Mouse (Mus musculus): ENCODE data around the gene Gpr6. TPM values are rescaled to one million over a fixed set of nuclear protein-coding genes. Genes with fewer than 3 reads are reported as not detected.

The Gpr6 gene
- polyA plus RNA-seq, 1 experiment from 2014 or later, result not detected

- WGBS, result 83% methylated on average over 6 of the region's 6 CpGs
- no peaks in the 10 kb centered on the region for H3K27me3 ChIP-seq
- no peak overlapping the region for H3K9ac ChIP-seq
- H3K4me2 ChIP-seq, result no peak overlapping the region
- H3K9me3 ChIP-seq, result no peaks in the 10 kb centered on the region
- H3K36me3 ChIP-seq, result no peaks in the 10 kb centered on the region
- no peak for ATAC-seq (ENCODE audit: borderline replicate concordance, extremely low read depth, low FRiP score, low TSS enrichment)
- no peak overlapping the region for H3K27ac ChIP-seq
- H3K4me3 ChIP-seq, result no peak overlapping the region
- no peaks in the 10 kb centered on the region for H3K4me1 ChIP-seq
Measured at GRCm38 (mm10) chr10:41038476-41038875, 33.6 kb downstream of the Gpr6 start.

GRCm38 (mm10) chr10:41037722-41038121 lies 34.4 kb downstream of the Gpr6 start:
- Histone ChIP-seq H3K4me1 (no peaks in the 10 kb centered on the region), H3K9me3 (no peaks in the 10 kb centered on the region), H3K4me3 (no peak overlapping the region), H3K9ac (no peak overlapping the region), H3K36me3 (no peaks in the 10 kb centered on the region), H3K4me2 (no peak overlapping the region), H3K27ac (no peak overlapping the region), H3K27me3 (no peaks in the 10 kb centered on the region)
- 62% methylated on average over 8 of the region's 8 CpGs for WGBS
- ATAC-seq (ENCODE audit: borderline replicate concordance, extremely low read depth, low FRiP score, low TSS enrichment), result no peak

GRCm38 (mm10) chr10:41032811-41033210 lies 39.3 kb downstream of the Gpr6 start:
- ATAC-seq (ENCODE audit: borderline replicate concordance, extremely low read depth, low FRiP score, low TSS enrichment), result no peak
- no peak overlapping the region for H3K4me2 ChIP-seq
- H3K4me3 ChIP-seq, result no peak overlapping the region
- no peaks in the 10 kb centered on the region for H3K27me3 ChIP-seq
- H3K9ac ChIP-seq, result no peak overlapping the region
- H3K36me3 ChIP-seq, result no peaks in the 10 kb centered on the region
- H3K9me3 ChIP-seq, result no peaks in the 10 kb centered on the region
- no peak overlapping the region for H3K27ac ChIP-seq
- 66% methylated on average over 7 of the region's 7 CpGs for WGBS
- H3K4me1 ChIP-seq, result no peaks in the 10 kb centered on the region

GRCm38 (mm10) chr10:41024860-41025259 lies 47.2 kb downstream of the Gpr6 start:
- no peaks in the 10 kb centered on the region for H3K27me3 ChIP-seq
- ATAC-seq (ENCODE audit: borderline replicate concordance, extremely low read depth, low FRiP score, low TSS enrichment), result no peak

GRCm38 (mm10) chr10:41024406-41024805 lies 47.7 kb downstream of the Gpr6 start:
- Histone ChIP-seq H3K4me3 (no peak overlapping the region), H3K4me2 (no peak overlapping the region), H3K4me1 (no peaks in the 10 kb centered on the region), H3K9me3 (no peaks in the 10 kb centered on the region), H3K27ac (no peak overlapping the region), H3K27me3 (no peaks in the 10 kb centered on the region), H3K9ac (no peak overlapping the region), H3K36me3 (no peaks in the 10 kb centered on the region)
- WGBS, result 18% methylated on average over 1 of the region's 1 CpGs
- ATAC-seq (ENCODE audit: borderline replicate concordance, extremely low read depth, low FRiP score, low TSS enrichment), result no peak

More at GRCm38 (mm10) chr10:41024860-41025259, 47.2 kb downstream of the Gpr6 start:
- 14% methylated on average over 1 of the region's 1 CpGs for WGBS
- H3K9me3 ChIP-seq, result no peaks in the 10 kb centered on the region
- no peak overlapping the region for H3K9ac ChIP-seq
- no peak overlapping the region for H3K4me2 ChIP-seq
- no peaks in the 10 kb centered on the region for H3K4me1 ChIP-seq
- no peaks in the 10 kb centered on the region for H3K36me3 ChIP-seq
- no peak overlapping the region for H3K27ac ChIP-seq
- no peak overlapping the region for H3K4me3 ChIP-seq

- WGBS, result 89% methylated on average over 4 of the region's 4 CpGs
- no peak for ATAC-seq (ENCODE audit: borderline replicate concordance, extremely low read depth, low FRiP score, low TSS enrichment)
- no peak overlapping the region for H3K27ac ChIP-seq
- no peak overlapping the region for H3K4me2 ChIP-seq
- H3K9ac ChIP-seq, result no peak overlapping the region
- H3K36me3 ChIP-seq, result no peaks in the 10 kb centered on the region
- no peaks in the 10 kb centered on the region for H3K4me1 ChIP-seq
- no peaks in the 10 kb centered on the region for H3K9me3 ChIP-seq
- H3K27me3 ChIP-seq, result no peaks in the 10 kb centered on the region
- no peak overlapping the region for H3K4me3 ChIP-seq
Measured at GRCm38 (mm10) chr10:41022226-41022625, 49.9 kb downstream of the Gpr6 start.

Other genes with a start within 250 kb of the Gpr6 start
- gene Cdc40, start 189.0 kb downstream of the Gpr6 start, polyA plus RNA-seq (2015; fragmentation: Nextera tagmentation; extraction: Ambion mirVana), result 30.5 and 32.7 TPM in 2 replicates
- 10.0 and 10.7 TPM in 2 replicates for gene Wasf1, start 188.8 kb downstream of the Gpr6 start, polyA plus RNA-seq (2015; fragmentation: Nextera tagmentation; extraction: Ambion mirVana)
- gene Fig4, start 231.0 kb upstream of the Gpr6 start, polyA plus RNA-seq (2015; fragmentation: Nextera tagmentation; extraction: Ambion mirVana), result 15.9 and 16.8 TPM in 2 replicates
- 0.20 and 0.27 TPM in 2 replicates for gene Ak9, start 231.7 kb upstream of the Gpr6 start, polyA plus RNA-seq (2015; fragmentation: Nextera tagmentation; extraction: Ambion mirVana)